Mouse (Mus musculus) lung, postnatal 14 days (tissue): Measurements from ENCODE around the gene Mylip.

ENCODE experiments used
- DNase-seq: peaks from one replicate; pipeline ENCODE4 v3.0.0; 2021

Gene Mylip

DNA sequence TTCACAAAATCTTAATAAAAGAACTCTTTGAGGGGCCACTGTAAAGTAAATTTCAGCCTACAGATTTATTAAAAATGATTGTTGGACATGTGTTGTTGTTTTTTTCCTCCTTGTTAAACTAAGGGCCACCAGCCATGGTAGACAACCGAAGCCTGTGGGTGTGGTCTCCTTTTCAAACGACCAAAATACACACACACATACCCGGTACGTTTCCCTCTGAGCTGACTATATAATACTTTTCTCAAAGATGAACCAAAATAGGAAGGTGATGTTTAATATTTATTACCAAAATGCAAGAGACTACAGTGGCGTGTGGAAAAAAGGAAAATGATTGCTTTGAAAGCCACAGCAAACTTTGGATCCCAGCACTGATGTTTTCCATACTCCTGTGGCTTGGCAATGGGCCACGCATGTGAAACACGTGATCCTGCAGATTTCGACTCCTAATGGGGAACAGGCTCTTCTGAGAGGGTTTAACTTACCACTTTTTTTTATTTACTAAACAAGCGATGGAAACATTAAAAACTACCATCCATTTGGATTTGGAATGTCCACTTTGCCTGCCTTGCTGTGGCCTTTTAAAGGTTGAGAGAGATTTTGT is 2.4 kb downstream of the Mylip start:
- peak; percentile 62 for DNase-seq

DNA sequence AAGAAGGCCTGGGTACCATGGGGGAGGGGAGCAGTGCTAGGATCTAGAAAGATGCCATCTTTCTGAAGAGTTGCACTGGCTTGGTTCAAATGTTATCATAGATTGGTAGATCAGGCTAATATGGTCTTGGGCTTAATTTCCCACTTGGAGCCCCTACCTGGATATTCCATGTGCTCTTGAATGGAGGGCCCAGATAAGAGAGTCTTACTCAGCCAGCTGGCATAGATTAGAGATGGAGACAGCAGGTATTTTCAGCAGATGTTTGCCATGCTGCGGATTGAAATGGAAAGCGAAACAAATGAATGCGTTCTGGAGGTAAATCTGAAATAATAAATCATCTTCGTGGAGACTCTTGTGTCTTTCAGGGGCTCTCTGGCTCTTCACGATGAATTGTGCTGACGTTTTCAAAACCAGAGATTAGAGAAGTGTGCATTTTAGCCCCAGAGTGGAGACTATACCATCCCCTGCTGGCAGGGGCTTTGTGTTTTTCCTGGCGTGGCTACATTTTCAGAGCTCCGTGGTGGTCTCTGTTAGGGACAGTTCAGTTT is 4.8 kb downstream of the Mylip start:
- DNase-seq = no peak

DNA sequence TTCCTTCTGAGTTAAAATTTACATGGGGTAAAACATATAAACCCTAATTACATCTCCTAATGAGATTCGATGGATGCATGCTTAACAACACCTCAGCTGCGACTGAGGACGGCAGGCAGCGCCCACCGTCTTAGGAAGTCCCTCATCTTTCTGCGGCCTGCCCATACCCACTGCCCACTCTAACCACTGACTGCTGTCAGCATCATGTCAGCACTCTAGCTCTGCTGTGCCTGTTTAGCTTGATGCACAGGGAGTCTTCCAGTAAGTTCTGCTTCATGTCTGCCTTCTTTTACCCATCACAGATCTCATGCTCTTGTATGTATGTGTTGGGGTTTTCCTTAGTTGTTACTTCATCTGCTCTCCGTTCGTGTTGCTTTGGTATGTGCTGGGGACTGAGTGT is 7.2 kb downstream of the Mylip start:
- DNase-seq = no peak

DNA sequence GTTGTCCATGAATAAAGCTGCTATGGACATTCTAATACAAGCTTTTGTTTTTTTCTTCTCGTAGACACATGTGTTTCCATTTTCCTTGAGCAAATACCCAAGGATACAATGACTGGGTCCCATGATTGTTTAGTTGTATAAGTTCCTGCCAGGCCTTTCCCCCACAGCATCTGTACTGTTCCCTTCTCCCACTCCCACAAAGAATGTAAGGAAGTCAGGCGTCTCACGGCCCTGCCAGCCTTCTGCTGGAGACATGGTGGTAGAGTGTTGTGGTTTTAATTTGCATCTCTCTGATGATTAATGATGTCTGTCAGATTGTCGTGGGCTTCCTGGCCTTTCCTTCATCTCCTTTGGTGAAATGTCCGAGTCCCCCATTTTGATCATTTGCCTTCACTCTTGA is 7.7 kb downstream of the Mylip start:
- DNase-seq = no peak

DNA sequence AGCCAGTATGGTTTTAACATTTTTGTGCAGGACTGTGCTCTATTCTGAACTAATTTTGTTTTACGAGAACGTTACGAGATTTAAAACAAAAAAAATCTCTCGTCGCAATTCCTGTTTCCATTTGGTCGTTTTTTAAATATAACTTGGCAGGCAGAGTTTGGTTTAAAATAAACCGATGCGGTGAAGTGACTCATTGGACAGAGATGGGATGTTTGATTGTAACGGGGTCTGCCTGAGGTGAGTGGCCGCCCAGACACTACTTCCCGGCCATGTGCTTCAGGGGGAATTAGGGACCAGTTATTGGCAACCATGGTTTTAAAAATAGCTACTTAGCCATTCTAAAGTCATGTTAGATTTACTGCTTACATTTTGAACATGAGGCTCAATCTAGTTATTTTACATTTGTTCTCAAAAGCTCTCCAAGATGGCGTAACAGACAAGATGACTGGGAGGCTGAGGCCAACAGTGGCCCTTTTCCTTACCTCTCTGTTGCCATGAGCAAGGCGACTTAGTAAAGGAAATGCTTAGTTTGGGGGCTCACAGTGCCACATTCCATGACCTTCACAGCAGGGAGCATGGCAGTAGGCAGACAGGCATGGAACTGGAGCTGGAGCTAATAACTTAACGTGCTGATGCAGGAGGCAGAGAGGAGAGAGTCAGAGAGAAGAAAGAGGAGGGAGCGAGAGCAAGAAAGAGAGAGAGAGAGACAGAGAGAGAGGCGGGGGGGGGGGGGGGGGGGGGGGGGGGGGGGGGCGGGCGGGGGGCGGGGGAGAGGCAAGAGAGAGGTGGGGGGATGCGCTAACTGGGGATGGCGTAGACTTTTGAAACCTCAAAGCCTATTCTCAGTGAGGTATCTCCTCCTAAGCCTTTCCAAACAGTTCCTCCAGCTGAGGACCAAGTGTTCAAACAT is 8.6 kb downstream of the Mylip start:
- DNase-seq = no peak

DNA sequence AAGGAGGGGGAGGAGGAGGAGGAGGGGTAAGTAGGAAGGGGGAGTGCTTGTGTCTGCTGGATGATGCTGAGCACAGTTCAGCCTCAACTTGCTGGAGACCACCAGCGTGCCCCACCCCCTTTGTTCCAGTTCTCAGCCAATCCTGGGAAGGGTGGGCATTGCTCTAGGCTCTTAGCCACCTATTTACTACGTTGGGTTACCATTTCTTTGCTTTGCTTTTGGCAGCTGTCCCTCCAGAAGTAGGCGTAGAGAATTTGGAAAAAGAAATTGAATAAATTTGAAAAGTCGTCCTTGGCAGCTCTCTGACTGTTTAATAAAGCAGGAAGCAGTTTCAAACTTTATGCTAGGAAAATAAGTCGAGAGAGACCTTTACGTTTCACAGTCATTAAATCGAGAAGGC is 11.2 kb downstream of the Mylip start:
- no peak for DNase-seq

DNA sequence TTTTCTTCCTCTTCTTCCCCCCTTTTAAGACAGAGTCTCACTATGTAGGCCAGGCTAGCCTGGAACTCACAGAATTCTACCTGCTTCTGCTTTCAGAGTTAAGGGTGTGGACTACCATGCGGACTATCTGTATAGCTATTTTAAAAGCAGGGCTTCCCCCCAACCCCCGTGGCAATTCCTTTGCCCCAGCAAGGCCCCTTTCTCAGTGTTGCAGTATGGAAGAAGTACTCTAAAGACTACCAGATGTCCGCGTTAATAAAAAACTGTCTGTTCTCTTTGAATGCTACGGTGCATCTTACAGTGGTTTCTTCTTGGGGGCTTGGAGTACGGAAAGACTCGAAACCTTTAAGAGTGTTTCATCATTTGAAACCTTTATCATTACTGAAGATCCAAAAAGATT is 12.3 kb downstream of the Mylip start:
- no peak for DNase-seq

DNA sequence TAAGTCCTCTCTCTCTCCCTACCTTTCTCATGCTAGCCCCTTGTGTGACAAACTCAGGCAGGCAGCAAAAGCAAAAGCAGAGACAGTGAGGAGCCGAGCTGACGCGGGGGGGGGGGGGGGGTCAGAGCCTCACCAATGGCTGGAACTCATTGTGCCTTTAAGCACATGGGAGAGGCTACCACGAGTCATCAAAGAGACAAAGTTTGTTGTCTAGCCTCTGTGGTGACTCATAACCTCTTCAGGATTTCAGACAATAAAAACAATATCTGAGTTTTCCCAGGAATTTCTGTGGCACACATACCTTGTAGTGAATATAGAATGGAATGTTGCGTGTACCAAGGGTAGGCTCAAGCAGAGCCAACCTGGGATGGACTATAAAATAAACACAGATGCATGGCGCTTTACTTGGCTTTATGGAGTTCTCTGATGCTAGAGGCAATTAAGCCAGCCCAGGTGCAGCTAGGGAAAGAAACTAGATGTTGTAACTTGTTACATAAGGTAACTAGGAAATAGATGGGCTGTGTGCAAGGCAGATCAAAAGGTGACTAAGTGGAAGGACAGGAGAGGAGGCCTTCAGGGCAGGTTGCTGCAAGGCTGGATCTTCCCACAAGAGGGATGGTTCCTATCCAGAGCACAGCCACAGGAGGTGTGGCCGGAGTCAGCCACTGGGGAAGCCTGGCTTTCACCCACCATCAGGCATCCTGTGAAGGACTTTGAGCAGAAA is 12.9 kb downstream of the Mylip start:
- DNase-seq = no peak

DNA sequence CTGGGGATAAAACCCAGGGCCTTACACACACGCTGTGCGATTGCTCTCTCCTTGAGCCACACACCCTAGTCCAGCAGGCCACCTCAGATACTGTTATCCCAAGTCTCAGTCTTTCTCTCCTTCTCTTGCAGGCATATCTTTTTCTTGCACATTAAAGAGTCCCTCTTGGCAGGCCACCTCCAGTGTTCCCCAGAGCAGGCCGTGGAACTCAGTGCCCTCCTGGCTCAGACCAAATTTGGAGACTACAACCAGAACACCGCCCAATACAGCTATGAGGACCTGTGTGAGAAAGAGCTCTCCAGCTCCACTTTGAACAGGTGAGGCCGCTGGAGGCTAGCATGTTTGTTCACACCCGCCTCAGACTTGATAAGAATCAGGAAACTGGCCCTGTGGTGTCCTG is 14.7 kb downstream of the Mylip start:
- DNase-seq = peak; percentile 25

DNA sequence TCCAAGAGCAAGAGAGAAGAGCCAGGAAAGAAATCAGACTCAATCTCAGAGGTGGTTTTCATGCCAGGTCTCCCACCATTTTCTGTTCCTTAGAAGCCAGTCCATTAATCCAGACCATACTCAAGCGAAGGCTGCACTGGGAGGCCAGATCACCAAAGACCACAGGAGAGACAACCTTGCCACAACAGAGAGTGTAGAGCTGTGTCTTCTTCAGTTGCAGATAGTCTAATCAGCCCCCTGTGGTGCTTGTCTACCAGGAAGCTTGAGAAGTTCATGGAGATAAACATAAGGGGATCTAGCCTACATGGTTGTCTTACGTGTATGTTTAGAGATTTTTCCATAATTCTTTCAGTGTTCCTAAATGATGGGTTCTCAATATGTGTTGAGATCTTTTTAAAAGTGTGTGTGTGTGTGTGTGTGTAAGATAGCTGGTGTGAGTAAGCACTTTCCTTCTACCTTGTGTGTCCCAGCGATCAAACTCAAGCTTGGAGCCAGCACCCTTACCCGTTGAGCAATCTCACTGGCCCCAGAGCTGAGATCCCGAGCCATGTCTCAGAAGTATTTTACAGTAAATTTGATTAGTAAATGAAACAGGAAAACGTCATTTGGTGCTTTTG is 15.8 kb downstream of the Mylip start:
- no peak for DNase-seq

DNA sequence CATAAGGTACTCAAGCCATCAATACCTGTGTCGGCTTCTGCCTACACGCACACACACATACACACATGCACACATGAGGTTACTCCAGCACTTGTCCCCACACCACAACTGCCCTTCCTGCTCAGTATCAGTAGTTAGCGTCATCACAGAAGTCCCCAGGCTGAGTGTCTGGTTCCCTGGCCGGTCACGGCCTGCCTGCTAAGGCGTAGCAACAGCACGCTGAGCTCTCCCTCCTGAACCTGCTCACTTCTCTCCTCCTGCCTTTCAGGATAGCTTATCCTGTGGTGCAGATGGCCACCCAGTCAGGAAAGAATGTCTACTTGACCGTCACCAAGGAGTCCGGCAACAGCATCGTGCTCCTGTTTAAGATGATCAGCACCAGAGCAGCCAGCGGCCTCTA is 16.7 kb downstream of the Mylip start:
- no peak for DNase-seq

DNA sequence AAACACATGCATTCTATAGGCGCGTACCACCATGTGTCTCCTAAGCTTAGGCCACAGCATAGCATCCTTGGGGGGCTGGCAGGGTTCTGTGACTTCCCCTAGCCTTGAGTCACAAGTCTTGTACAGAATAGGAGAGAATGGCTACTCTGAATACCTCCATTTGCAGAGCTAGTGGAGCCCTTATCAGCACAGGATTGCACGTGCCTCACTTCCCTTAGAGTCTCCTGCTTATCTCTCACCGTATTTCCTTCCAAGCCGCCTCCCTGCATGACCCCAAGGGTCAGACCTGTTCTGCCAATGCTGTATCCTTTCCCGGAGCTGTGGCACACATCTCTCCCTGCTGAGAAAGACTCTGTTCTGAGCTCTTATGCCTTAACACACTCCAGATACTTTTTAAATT is 17.2 kb downstream of the Mylip start:
- no peak for DNase-seq

DNA sequence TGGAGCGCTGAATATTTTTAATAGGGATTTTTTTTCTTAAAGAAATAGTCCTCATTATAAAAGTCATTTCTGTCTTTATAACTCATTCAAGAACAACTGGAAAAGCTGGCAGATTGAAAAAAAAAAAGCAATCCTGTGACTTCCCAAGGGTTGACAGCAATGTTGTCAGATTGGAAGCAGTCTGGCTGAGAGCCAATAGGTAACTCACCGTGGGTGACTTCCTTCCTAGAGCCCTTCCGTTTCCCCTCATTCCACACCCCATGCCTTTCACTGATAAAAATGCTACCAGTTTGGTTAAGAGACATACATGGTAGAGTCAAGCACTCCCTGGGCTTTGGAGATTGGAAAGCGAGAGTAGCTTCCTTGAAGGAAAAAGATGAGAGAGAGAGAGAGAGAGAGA is 21.4 kb downstream of the Mylip start:
- DNase-seq = no peak

DNA sequence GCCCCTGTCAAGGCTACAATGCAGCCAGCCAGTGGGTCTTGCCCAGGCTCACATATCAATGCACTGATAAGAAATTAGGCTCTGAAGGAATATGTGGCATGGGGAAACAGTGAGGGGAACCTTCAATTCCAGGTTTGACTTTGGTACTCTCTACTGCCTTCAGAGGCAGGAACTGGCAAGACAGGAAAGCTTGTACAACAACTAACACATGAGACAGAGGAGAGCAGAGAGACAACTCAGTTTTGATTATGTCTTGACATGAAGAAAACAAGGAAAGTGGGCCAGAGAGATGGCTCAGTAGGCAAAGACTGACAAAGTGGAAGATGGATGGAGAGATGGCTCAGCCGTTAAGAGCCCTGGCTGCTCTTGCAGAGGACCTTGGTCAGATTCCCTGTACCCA is 23.5 kb downstream of the Mylip start:
- DNase-seq = no peak

DNA sequence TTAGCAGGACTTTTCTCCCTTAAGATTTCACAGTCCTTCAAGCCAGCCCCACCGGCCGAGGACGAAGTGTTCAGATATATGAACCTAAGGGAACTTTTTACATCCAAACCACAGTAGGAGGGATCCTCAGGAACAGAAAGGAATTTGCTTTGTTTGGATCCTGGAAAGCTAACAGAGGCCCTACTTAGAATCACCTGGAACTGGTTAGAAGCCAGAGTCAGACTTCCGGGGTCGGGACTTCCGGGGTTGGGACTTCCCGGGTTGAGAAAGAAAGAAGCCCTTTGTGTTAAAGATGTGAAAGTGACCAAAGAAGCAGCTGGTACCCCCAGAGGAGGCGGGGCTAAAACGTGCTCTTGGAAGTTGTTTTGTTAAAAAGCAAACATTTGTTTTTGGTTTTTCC is 24.5 kb downstream of the Mylip start:
- DNase-seq = no peak

DNA sequence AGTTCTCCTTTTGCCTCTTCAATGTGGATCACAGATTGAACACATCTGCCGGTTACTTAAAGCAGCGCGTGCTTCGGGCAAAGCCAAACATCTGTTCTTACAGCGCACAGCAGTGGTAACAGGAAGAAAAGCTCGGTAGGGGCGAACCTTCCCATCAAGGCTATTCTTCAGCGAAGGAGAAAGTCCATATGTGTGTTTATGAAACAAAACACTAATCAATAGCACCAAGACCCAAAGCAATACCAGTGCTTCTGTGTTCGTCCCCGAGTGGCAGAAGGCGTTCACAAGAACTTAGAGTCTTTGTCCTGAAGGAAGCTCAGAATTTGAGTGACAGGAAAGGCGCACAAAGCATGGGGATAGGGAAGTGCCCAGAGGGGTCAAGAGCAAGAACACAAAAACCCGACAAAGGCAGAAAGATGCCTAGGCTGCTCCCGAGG is 27.1 kb downstream of the Mylip start:
- no peak for DNase-seq

DNA sequence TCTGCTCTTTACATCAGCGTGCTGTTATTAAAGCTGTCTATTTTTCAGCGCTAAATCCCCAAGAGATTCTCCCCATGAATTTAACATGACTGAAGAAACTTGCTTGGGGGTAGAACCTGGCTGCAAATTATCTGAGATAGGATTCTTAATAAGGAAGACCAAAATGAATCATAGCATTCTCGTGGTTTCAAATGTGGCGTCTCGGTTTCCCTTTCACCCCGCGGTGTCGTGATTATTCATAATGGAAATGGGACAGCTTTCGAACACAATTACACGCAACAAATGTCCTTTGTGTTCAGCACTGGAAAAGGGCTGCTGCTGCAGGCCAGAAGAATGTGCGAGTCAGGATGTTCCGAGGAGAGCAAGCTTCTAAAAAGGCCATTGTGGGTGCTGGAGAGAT is 29.4 kb downstream of the Mylip start:
- DNase-seq = no peak

DNA sequence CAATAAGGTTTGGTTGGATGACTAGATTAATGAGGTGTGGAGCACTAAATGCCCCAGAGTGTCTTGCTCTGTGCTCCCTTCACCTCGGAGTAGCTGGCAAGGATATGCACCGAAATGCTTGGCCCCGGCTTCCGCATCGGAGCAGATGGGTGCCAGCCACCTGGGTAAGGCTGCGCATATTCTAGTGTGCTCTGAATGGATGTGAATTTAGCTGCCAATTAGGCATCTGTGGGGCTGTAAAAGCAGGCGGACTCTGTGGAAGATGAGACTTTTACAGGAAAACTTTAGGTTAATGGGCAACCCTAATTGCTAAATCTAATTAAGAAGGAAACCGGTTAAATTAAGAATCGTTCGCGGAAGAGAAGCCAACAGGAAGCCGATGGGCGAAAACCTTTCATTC is 32.7 kb downstream of the Mylip start:
- DNase-seq = no peak

DNA sequence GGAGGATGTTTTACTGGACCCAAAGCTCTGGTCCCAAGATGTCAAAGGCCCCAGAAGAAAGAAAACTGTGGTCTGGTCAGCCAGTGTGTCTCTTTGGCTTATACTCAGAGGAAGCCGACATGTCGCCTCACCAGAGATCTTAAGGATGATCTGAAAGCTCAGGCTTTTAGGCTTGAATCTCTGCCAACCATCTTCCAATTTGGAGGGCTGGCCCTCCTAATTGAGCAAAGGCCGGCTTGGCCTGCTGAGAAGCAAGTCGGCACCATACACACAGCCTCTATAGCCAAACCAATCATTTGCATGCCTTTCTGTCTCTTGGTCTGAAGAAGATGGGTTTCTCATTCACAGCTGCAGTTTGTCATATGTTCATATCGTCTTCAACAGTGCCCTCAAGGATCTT is 33.2 kb downstream of the Mylip start:
- no peak for DNase-seq

DNA sequence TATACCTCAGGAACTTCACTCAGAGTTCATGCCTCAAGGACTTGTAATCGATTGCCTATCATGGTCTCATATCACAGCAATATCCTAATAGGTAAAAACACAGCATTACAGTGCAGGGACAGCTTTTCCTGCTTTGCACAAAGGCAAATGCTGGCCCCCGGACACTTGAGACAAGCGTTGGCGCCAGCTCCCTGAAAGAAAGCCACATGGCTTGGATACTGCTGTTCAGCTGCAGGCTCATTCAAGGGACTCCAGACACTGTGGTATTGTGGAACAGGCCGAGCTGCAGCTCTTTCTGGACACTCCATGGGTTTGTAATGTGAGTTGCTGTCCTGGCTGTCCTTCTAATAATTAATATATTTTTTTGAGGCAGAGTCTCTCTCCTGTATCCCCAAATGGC is 34.4 kb downstream of the Mylip start:
- no peak for DNase-seq

DNA sequence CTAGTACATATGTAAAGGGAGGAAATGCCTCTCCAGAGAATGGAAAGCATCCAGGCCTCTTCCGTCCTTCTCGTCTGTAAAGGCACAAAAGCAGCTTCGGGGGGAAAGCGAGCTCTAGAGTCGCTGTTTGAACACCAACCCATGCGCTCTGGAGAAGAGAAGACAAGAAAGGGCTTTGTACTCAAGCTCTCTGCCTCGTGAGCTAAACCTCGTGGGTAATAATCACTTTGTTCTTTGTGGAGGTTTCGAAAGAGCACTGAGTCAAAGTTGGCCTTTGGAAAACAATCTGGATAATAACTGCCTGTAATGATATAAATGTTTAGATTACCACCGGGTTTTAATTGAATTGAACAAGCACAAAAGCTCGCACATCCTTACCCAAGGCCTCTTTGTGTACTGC is 39.7 kb downstream of the Mylip start:
- no peak for DNase-seq

DNA sequence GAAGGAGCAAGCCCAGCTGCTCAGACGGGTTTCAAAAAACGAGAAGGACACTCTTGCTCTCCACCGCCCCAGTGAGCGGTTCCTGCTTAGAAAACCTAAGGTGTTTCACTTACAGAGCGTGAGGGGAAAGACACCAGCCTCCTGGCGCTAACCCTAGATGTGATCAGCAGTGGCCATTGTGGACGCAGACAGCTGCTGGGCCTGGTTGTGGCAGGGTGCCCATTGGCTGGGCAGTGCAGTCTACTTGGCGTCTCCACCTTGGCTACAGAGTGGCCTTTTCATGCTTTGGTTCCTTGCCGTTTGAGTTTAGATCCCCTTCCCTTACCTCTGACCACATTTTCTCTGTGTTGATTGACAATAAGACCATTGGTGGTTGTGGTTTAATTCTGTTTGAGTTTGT is 47.6 kb downstream of the Mylip start:
- no peak for DNase-seq

DNA sequence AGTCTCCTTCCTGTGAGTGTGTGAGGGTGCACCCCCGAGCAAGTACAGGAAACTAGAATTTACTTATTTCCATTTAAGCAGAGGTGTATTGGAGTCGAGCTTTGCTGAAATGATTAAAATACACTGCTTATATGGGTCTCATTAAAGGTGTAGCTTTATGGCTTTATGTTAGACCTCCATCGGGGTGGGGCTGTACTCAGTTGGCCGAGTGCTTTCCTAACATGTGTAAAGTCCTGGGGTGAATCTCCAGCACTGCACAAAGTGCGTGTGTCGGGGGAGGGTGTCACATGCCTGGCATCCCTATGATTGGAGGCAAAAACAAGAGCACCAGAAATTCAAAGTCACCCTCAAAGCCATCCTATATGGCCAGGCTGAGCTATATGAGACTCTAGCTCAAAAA is 49.3 kb downstream of the Mylip start:
- DNase-seq = no peak
